Mouse (Mus musculus): ENCODE measurements around the gene Kif1a. TPM values are rescaled to one million over a fixed set of nuclear protein-coding genes. Genes with fewer than 3 reads are reported as not detected.

Kif1a gene
- polyA plus RNA-seq, 1 experiment from 2014 or later: 519 TPM

DNA sequence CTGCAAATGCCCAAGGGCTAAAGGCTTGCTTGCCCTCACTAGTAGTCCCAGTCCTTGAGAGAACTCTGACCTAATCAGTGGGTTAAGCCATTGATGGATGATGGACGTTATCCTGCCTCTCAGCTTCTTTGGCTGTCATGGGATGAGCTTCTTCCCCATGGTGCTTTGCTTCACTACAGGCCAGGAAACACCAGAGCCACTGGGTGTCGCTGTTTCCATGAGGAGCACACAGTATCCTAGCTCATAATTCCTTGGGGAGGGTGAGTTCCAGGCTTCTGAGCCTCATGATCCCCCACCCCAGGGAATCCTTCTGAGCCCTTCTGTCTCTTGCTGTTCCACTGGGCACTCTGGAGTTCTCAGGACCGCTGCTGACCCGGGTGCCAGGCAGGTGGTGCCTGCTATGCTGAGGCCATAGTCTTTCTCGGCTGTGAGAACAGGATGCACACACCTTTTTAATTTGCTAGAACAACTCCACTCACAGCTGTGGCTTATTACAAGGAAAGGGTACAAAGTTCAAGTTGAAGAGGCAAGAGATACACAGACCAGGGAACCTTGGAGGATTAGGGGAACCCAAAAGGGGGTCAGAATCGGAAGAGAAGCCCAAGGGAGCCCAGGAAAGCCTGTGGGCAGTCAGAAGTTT, 27.1 kb upstream of the Kif1a start:
- H3K4me3 ChIP-seq (ENCODE audit: low read depth, low read length): no peak overlapping the region
- no peak overlapping the region for H3K9ac ChIP-seq (ENCODE audit: low read depth, low read length)
- ATAC-seq: no peak
- no peaks in the 10 kb centered on the region for H3K9me3 ChIP-seq (replicated peaks; ENCODE audit: control insufficient read depth, low read length, poor library complexity, severe bottlenecking)
- H3K27me3 ChIP-seq (ENCODE audit: control insufficient read depth, insufficient read depth, low read depth, low read length): no peaks in the 10 kb centered on the region
- H3K4me2 ChIP-seq (ENCODE audit: low read length): no peak overlapping the region
- H3K27ac ChIP-seq (ENCODE audit: low read length): no peak overlapping the region
- H3K36me3 ChIP-seq (ENCODE audit: control insufficient read depth, insufficient read depth, low read length): no peaks in the 10 kb centered on the region
- no peaks in the 10 kb centered on the region for H3K4me1 ChIP-seq (ENCODE audit: control insufficient read depth, insufficient read depth, low read length)
- 30% methylated on average over 6 of the region's 6 CpGs for WGBS

- Histone ChIP-seq H3K9ac (ENCODE audit: low read depth, low read length) (no peak overlapping the region), H3K4me3 (ENCODE audit: low read depth, low read length) (no peak overlapping the region), H3K27me3 (ENCODE audit: control insufficient read depth, insufficient read depth, low read depth, low read length) (no peaks in the 10 kb centered on the region), H3K9me3 (replicated peaks; ENCODE audit: control insufficient read depth, low read length, poor library complexity, severe bottlenecking) (no peaks in the 10 kb centered on the region), H3K27ac (ENCODE audit: low read length) (no peak overlapping the region), H3K36me3 (ENCODE audit: control insufficient read depth, insufficient read depth, low read length) (no peaks in the 10 kb centered on the region), H3K4me1 (ENCODE audit: control insufficient read depth, insufficient read depth, low read length) (no peaks in the 10 kb centered on the region), H3K4me2 (ENCODE audit: low read length) (no peak overlapping the region)
- no peak for ATAC-seq
- WGBS: 84% methylated on average over 8 of the region's 8 CpGs
These were observed 26.5 kb upstream of the Kif1a start for GRCm38 (mm10) chr1:93128209-93128608.

GRCm38 (mm10) chr1:93125256-93125655, 23.5 kb upstream of the Kif1a start:
- H3K27ac ChIP-seq (ENCODE audit: low read length): no peak overlapping the region
- H3K4me3 ChIP-seq (ENCODE audit: low read depth, low read length): no peak overlapping the region
- WGBS: 67% methylated on average over 5 of the region's 5 CpGs
- no peak overlapping the region for H3K9ac ChIP-seq (ENCODE audit: low read depth, low read length)
- H3K27me3 ChIP-seq (ENCODE audit: control insufficient read depth, insufficient read depth, low read depth, low read length): no peaks in the 10 kb centered on the region
- ATAC-seq: no peak
- no peak overlapping the region for H3K4me2 ChIP-seq (ENCODE audit: low read length)
- no peaks in the 10 kb centered on the region for H3K9me3 ChIP-seq (replicated peaks; ENCODE audit: control insufficient read depth, low read length, poor library complexity, severe bottlenecking)
- no peaks in the 10 kb centered on the region for H3K4me1 ChIP-seq (ENCODE audit: control insufficient read depth, insufficient read depth, low read length)
- H3K36me3 ChIP-seq (ENCODE audit: control insufficient read depth, insufficient read depth, low read length): no peaks in the 10 kb centered on the region

DNA sequence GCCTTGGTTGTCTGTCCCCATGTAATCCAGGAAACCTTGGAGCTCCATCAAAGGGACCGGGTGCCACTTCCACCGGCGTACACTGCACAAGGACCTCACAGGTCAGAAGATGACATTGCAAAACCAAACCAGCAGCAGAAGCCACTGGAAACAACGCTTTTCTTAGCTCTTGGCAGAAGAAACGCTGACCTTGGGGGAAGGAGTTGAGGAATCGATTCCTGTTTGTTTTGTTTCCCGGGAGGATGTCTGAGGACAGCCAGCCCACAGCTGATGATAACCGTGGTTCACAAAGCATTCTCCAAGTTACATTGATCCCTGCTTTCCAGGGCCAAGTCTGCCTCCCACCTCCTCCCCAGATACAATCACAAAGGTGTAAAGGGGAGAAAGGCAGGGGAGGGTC, 22.3 kb upstream of the Kif1a start:
- 82% methylated on average over 8 of the region's 8 CpGs for WGBS
- H3K27me3 ChIP-seq (ENCODE audit: control insufficient read depth, insufficient read depth, low read depth, low read length): no peaks in the 10 kb centered on the region

DNA sequence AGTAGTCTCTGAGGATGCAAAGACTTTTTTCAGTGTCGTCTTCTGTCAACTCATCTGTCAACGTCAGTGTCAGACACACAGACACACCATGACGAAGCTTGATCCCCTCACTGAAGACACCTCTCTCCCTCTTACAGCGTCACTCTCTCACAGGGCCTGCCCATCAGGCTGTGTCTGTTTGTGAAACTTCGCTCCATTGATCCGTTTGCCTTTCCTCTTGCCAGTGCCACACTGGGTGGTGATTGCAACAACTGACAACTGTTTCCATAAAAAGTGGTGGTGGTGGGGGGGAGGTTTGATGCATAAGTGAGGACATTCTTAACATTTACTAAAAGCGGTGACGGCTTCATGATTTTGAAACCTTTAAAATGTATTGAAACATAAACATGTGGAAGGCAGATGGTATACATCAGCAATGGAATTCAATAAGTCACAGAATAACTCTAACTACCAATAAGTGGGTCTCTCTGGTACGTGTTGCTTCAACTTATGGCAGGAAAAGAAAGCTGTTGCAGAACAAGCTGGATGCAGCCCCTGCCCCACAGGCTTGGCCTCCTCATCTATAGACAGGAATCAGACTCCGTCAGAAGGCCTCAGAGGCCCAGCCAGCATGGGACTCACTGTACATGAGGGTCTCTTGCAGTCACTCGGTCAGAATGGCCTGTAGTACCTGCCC, 21.6 kb upstream of the Kif1a start:
- Histone ChIP-seq H3K4me1 (ENCODE audit: control insufficient read depth, insufficient read depth, low read length) (0 out of 2 replicates have a peak, but pooled peaks cover 3% of the 10 kb centered on the region), H3K4me3 (ENCODE audit: low read depth, low read length) (no peak overlapping the region), H3K27me3 (ENCODE audit: control insufficient read depth, insufficient read depth, low read depth, low read length) (no peaks in the 10 kb centered on the region), H3K27ac (ENCODE audit: low read length) (no peak overlapping the region), H3K9ac (ENCODE audit: low read depth, low read length) (no peak overlapping the region), H3K36me3 (ENCODE audit: control insufficient read depth, insufficient read depth, low read length) (no peaks in the 10 kb centered on the region), H3K9me3 (replicated peaks; ENCODE audit: control insufficient read depth, low read length, poor library complexity, severe bottlenecking) (no peaks in the 10 kb centered on the region), H3K4me2 (ENCODE audit: low read length) (no peak overlapping the region)
- ATAC-seq: no peak
- WGBS: 88% methylated on average over 11 of the region's 11 CpGs

More for the DNA sequence above, 22.3 kb upstream of the Kif1a start:
- Histone ChIP-seq H3K36me3 (ENCODE audit: control insufficient read depth, insufficient read depth, low read length) (no peaks in the 10 kb centered on the region), H3K4me2 (ENCODE audit: low read length) (no peak overlapping the region), H3K4me3 (ENCODE audit: low read depth, low read length) (no peak overlapping the region), H3K27ac (ENCODE audit: low read length) (no peak overlapping the region), H3K4me1 (ENCODE audit: control insufficient read depth, insufficient read depth, low read length) (no peaks in the 10 kb centered on the region), H3K9ac (ENCODE audit: low read depth, low read length) (no peak overlapping the region), H3K9me3 (replicated peaks; ENCODE audit: control insufficient read depth, low read length, poor library complexity, severe bottlenecking) (no peaks in the 10 kb centered on the region)
- ATAC-seq: no peak

GRCm38 (mm10) chr1:93118816-93119215, 17.1 kb upstream of the Kif1a start:
- Histone ChIP-seq H3K4me2 (ENCODE audit: low read length) (no peak overlapping the region), H3K9ac (ENCODE audit: low read depth, low read length) (no peak overlapping the region), H3K4me3 (ENCODE audit: low read depth, low read length) (no peak overlapping the region), H3K4me1 (ENCODE audit: control insufficient read depth, insufficient read depth, low read length) (peaks cover 15% of the 10 kb centered on the region), H3K27me3 (ENCODE audit: control insufficient read depth, insufficient read depth, low read depth, low read length) (no peaks in the 10 kb centered on the region), H3K9me3 (replicated peaks; ENCODE audit: control insufficient read depth, low read length, poor library complexity, severe bottlenecking) (no peaks in the 10 kb centered on the region), H3K36me3 (ENCODE audit: control insufficient read depth, insufficient read depth, low read length) (no peaks in the 10 kb centered on the region), H3K27ac (ENCODE audit: low read length) (no peak overlapping the region)
- no peak for ATAC-seq
- WGBS: 25% methylated on average over 4 of the region's 4 CpGs

- no peaks in the 10 kb centered on the region for H3K27me3 ChIP-seq (ENCODE audit: control insufficient read depth, insufficient read depth, low read depth, low read length)
- H3K36me3 ChIP-seq (ENCODE audit: control insufficient read depth, insufficient read depth, low read length): no peaks in the 10 kb centered on the region
- H3K27ac ChIP-seq (ENCODE audit: low read length): peak overlapping the region; percentile 81
- no peaks in the 10 kb centered on the region for H3K9me3 ChIP-seq (replicated peaks; ENCODE audit: control insufficient read depth, low read length, poor library complexity, severe bottlenecking)
- H3K4me2 ChIP-seq (ENCODE audit: low read length): peak overlapping the region; percentile 77
- H3K9ac ChIP-seq (ENCODE audit: low read depth, low read length): peak overlapping the region; percentile 66
- ATAC-seq: peak; percentile 74
- H3K4me3 ChIP-seq (ENCODE audit: low read depth, low read length): peak overlapping the region; percentile 36
- WGBS: 12% methylated on average over 13 of the region's 13 CpGs
- peaks cover 15% of the 10 kb centered on the region for H3K4me1 ChIP-seq (ENCODE audit: control insufficient read depth, insufficient read depth, low read length)
These were observed 13.7 kb upstream of the Kif1a start for GRCm38 (mm10) chr1:93115471-93115870.

DNA sequence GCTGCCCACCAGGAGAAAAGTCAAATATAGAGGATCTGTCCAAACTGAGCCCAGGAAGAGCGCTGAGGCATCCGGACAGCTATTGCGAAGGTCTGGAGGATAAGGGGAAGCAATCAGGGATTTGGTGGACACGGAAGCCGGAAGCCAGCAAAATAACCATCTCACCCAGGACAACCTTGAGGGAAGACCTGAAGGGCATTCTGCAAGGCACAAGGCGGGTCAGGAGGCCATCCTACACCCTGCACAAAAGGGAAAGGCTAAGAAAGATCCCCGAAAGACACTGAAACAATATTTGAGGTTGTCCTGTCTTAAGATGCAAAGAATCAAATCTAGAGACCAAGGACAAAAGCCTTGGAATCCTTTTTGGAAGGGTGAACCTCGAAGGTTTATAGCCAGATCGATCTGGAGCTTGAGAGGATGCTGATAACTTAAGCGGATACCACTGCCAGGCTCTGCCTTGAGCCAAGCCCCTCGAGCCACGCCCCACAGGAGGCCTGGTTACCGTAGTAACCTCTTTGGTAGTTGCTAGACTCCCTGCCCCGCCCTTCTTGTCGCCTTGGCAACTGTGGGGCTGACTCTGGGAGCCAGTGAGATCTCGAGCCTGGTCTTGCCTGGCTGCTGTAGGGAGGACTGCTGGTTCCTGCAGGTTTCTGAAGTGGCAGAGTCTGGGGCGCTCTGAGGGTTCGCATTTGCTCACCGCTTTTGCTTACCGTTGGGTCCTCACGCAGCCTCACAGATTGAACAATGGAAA, 13.1 kb upstream of the Kif1a start:
- WGBS: 19% methylated on average over 21 of the region's 21 CpGs
- H3K4me2 ChIP-seq (ENCODE audit: low read length): peak overlapping the region; percentile 77
- H3K27me3 ChIP-seq (ENCODE audit: control insufficient read depth, insufficient read depth, low read depth, low read length): no peaks in the 10 kb centered on the region
- no peaks in the 10 kb centered on the region for H3K9me3 ChIP-seq (replicated peaks; ENCODE audit: control insufficient read depth, low read length, poor library complexity, severe bottlenecking)
- peak; percentile 100 for ATAC-seq
- no peaks in the 10 kb centered on the region for H3K36me3 ChIP-seq (ENCODE audit: control insufficient read depth, insufficient read depth, low read length)
- H3K9ac ChIP-seq (ENCODE audit: low read depth, low read length): peak overlapping the region; percentile 66
- peaks cover 15% of the 10 kb centered on the region for H3K4me1 ChIP-seq (ENCODE audit: control insufficient read depth, insufficient read depth, low read length)
- peak overlapping the region; percentile 81 for H3K27ac ChIP-seq (ENCODE audit: low read length)
- peak overlapping the region; percentile 36 for H3K4me3 ChIP-seq (ENCODE audit: low read depth, low read length)

- Histone ChIP-seq H3K27ac (ENCODE audit: low read length) (peak overlapping the region; percentile 95), H3K36me3 (ENCODE audit: control insufficient read depth, insufficient read depth, low read length) (no peaks in the 10 kb centered on the region), H3K27me3 (ENCODE audit: control insufficient read depth, insufficient read depth, low read depth, low read length) (no peaks in the 10 kb centered on the region), H3K9me3 (replicated peaks; ENCODE audit: control insufficient read depth, low read length, poor library complexity, severe bottlenecking) (no peaks in the 10 kb centered on the region), H3K4me1 (ENCODE audit: control insufficient read depth, insufficient read depth, low read length) (peaks cover 20% of the 10 kb centered on the region), H3K9ac (ENCODE audit: low read depth, low read length) (peak overlapping the region; percentile 86; the same call in 1 of the 2 replicates), H3K4me2 (ENCODE audit: low read length) (peak overlapping the region; percentile 87), H3K4me3 (ENCODE audit: low read depth, low read length) (peak overlapping the region; percentile 84; the same call in 1 of the 2 replicates)
- peak; percentile 2 for ATAC-seq
- WGBS: 60% methylated on average over 7 of the region's 7 CpGs
These were observed 949 bp upstream of the Kif1a start for GRCm38 (mm10) chr1:93102700-93103099.

All from midbrain, embryonic 16.5 days (tissue).